Mouse (Mus musculus): ENCODE data around the gene Pea15a. TPM values are rescaled to one million over a fixed set of nuclear protein-coding genes. Genes with fewer than 3 reads are reported as not detected.

The Pea15a gene
- total and polyA plus RNA-seq, 2 experiments from 2014 or later, result 311 to 501 TPM

DNA sequence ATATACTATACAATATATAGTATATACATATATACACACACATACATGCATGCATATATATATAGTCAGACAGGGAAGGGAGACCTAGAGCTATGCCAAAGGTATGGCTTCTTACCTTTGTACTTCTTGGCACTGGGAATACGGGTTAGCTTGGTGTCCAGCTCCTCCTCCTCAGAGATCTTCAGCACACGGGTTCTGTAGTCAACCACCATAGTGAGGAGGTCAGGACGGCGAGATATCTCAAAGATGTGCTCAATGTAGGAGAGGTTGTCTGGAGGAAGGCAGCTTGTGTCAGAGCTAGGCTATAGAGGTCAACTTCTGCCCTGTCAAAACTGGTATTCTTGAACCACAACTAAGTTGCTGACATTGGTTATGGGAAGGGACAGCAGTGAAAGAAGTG lies 7.6 kb downstream of the Pea15a start:
- ATAC-seq (ENCODE audit: low FRiP score), result no peak
- 89% methylated on average over 4 of the region's 4 CpGs for WGBS

GRCm38 (mm10) chr1:172198316-172198715 lies 8.3 kb downstream of the Pea15a start:
- ATAC-seq (ENCODE audit: low FRiP score), result no peak
- Histone ChIP-seq H3K36me3 (ENCODE audit: insufficient read depth, low read length) (peaks cover 48% of the 10 kb centered on the region), H3K27ac (ENCODE audit: low read depth, low read length) (no peak overlapping the region), H3K9ac (replicated peaks; ENCODE audit: low read length, poor library complexity, severe bottlenecking) (no peak overlapping the region), H3K27me3 (ENCODE audit: insufficient read depth, low read length) (no peaks in the 10 kb centered on the region), H3K4me3 (ENCODE audit: low read depth, low read length) (no peak overlapping the region), H3K9me3 (ENCODE audit: low read length) (no peaks in the 10 kb centered on the region), H3K4me2 (ENCODE audit: low read depth, low read length, poor library complexity, severe bottlenecking) (no peak overlapping the region), H3K4me1 (ENCODE audit: insufficient read depth, low read length) (peaks cover 29% of the 10 kb centered on the region)
- WGBS, result 85% methylated on average over 8 of the region's 8 CpGs
- TF ChIP-seq CTCF (IDR thresholded peaks at IDR 0.05), result no peak
- DNase-seq (ENCODE audit: low spot score), result no peak

More for the DNA sequence above, 7.6 kb downstream of the Pea15a start:
- Histone ChIP-seq H3K9me3 (ENCODE audit: low read length) (no peaks in the 10 kb centered on the region), H3K4me1 (ENCODE audit: insufficient read depth, low read length) (peaks cover 34% of the 10 kb centered on the region), H3K4me3 (ENCODE audit: low read depth, low read length) (no peak overlapping the region), H3K27me3 (ENCODE audit: insufficient read depth, low read length) (no peaks in the 10 kb centered on the region), H3K27ac (ENCODE audit: low read depth, low read length) (no peak overlapping the region), H3K36me3 (ENCODE audit: insufficient read depth, low read length) (peaks cover 42% of the 10 kb centered on the region), H3K9ac (replicated peaks; ENCODE audit: low read length, poor library complexity, severe bottlenecking) (no peak overlapping the region), H3K4me2 (ENCODE audit: low read depth, low read length, poor library complexity, severe bottlenecking) (no peak overlapping the region)
- no peak for TF ChIP-seq CTCF (IDR thresholded peaks at IDR 0.05)
- no peak for DNase-seq (ENCODE audit: low spot score)

DNA sequence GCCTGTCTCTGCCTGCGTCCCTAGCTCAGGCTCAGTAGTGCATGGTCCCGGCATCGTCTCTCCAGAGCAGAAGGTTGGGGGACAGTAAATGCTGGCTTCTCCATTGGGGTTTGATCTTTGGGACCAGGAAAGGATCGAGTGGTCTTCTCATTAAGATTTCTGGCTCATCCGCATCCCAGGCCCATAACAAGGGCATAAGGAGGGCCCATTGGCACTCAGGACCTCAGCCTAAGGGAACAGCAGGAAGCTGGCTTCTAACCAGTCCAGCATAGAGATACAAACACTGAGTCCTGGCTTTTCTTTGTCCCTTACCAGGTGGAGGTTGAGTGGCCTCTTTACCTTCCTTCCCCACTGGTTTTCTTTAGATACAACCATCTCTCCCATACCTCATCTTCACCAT lies 8.8 kb downstream of the Pea15a start:
- ATAC-seq (ENCODE audit: low FRiP score) (no peak), DNase-seq (ENCODE audit: low spot score) (no peak)
- peaks cover 48% of the 10 kb centered on the region for H3K36me3 ChIP-seq (ENCODE audit: insufficient read depth, low read length)
- H3K4me2 ChIP-seq (ENCODE audit: low read depth, low read length, poor library complexity, severe bottlenecking), result no peak overlapping the region
- no peak overlapping the region for H3K4me3 ChIP-seq (ENCODE audit: low read depth, low read length)
- WGBS, result 72% methylated on average over 5 of the region's 5 CpGs
- H3K4me1 ChIP-seq (ENCODE audit: insufficient read depth, low read length), result peaks cover 24% of the 10 kb centered on the region
- no peak for TF ChIP-seq CTCF (IDR thresholded peaks at IDR 0.05)
- no peaks in the 10 kb centered on the region for H3K27me3 ChIP-seq (ENCODE audit: insufficient read depth, low read length)
- no peak overlapping the region for H3K9ac ChIP-seq (replicated peaks; ENCODE audit: low read length, poor library complexity, severe bottlenecking)
- H3K9me3 ChIP-seq (ENCODE audit: low read length), result no peaks in the 10 kb centered on the region
- H3K27ac ChIP-seq (ENCODE audit: low read depth, low read length), result no peak overlapping the region

DNA sequence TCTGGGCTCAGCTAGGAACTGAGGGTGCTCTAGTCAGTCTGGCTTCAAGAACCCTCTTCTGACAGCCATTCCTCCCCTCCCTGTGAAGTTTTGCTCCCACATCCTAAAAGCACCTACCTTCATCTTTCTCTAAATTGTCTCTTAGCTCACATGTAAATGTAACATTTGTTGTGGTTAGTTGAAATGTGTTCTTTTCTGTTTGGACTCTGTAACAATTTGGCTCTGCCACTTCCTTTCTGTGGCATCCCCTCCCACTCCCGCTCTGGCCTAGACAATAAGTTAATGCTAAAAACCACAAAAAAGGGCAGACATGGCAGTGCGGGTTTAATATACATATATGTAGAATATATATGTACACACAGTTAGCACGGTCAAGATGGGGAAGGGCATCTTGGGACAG lies 9.5 kb downstream of the Pea15a start:
- Histone ChIP-seq H3K4me3 (ENCODE audit: low read depth, low read length) (no peak overlapping the region), H3K27me3 (ENCODE audit: insufficient read depth, low read length) (no peaks in the 10 kb centered on the region), H3K4me1 (ENCODE audit: insufficient read depth, low read length) (peaks cover 17% of the 10 kb centered on the region), H3K9me3 (ENCODE audit: low read length) (no peaks in the 10 kb centered on the region), H3K4me2 (ENCODE audit: low read depth, low read length, poor library complexity, severe bottlenecking) (no peak overlapping the region), H3K36me3 (ENCODE audit: insufficient read depth, low read length) (peaks cover 53% of the 10 kb centered on the region), H3K9ac (replicated peaks; ENCODE audit: low read length, poor library complexity, severe bottlenecking) (no peak overlapping the region), H3K27ac (ENCODE audit: low read depth, low read length) (no peak overlapping the region)
- 85% methylated on average over 3 of the region's 3 CpGs for WGBS
- ATAC-seq (ENCODE audit: low FRiP score) (no peak), DNase-seq (ENCODE audit: low spot score) (no peak)
- TF ChIP-seq CTCF (IDR thresholded peaks at IDR 0.05), result no peak

DNA sequence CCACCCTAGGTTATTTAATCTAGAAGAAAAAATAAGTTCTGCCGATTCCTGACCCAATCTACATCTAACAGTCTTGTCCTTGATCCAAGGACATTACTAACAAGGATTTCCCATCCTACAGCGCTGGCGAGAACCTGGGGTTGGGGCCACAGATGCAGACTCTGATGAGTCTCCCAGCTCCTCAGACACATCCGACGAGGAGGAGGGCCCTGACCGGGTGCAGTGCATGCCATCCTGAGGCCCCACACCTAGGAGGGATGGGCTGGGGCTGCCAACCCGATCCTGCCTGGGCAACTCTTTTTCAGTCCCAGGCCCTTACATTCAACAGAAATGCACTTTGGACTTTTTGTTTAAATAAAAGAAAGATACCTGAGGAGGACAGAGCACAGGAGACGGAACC lies 12.2 kb downstream of the Pea15a start:
- DNase-seq (ENCODE audit: low spot score) (no peak), ATAC-seq (ENCODE audit: low FRiP score) (no peak)
- Histone ChIP-seq H3K9ac (replicated peaks; ENCODE audit: low read length, poor library complexity, severe bottlenecking) (no peak overlapping the region), H3K9me3 (ENCODE audit: low read length) (no peaks in the 10 kb centered on the region), H3K4me3 (ENCODE audit: low read depth, low read length) (no peak overlapping the region), H3K36me3 (ENCODE audit: insufficient read depth, low read length) (peaks cover 55% of the 10 kb centered on the region), H3K27ac (ENCODE audit: low read depth, low read length) (no peak overlapping the region), H3K4me1 (ENCODE audit: insufficient read depth, low read length) (no peaks in the 10 kb centered on the region), H3K4me2 (ENCODE audit: low read depth, low read length, poor library complexity, severe bottlenecking) (no peak overlapping the region), H3K27me3 (ENCODE audit: insufficient read depth, low read length) (no peaks in the 10 kb centered on the region)
- WGBS, result 76% methylated on average over 8 of the region's 8 CpGs
- TF ChIP-seq CTCF (IDR thresholded peaks at IDR 0.05), result no peak

DNA sequence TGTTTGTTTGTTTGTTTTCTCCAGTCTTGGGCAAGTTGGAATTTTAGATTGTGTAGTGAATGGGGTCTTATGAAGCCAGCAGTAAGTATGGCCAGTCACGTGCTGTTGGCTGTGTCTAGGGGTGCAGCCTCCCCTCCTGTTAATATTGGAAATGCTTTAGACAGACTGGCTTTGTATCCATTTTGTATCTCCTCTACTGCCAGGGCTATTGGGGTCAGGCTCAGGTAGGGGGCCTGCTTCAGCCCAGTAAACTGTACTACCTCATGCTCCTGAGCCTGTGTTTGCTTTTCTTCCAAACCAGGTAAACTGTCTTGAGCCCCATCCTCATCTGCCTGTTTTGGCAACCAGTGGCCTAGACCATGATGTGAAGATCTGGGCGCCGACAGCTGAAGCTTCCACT lies 14.4 kb downstream of the Pea15a start:
- Histone ChIP-seq H3K4me2 (ENCODE audit: low read depth, low read length, poor library complexity, severe bottlenecking) (no peak overlapping the region), H3K9ac (replicated peaks; ENCODE audit: low read length, poor library complexity, severe bottlenecking) (no peak overlapping the region), H3K27ac (ENCODE audit: low read depth, low read length) (no peak overlapping the region), H3K27me3 (ENCODE audit: insufficient read depth, low read length) (no peaks in the 10 kb centered on the region), H3K4me3 (ENCODE audit: low read depth, low read length) (no peak overlapping the region), H3K9me3 (ENCODE audit: low read length) (no peaks in the 10 kb centered on the region), H3K36me3 (ENCODE audit: insufficient read depth, low read length) (peaks cover 50% of the 10 kb centered on the region), H3K4me1 (ENCODE audit: insufficient read depth, low read length) (no peaks in the 10 kb centered on the region)
- 96% methylated on average over 3 of the region's 3 CpGs for WGBS
- ATAC-seq (ENCODE audit: low FRiP score) (no peak), DNase-seq (ENCODE audit: low spot score) (no peak)
- no peak for TF ChIP-seq CTCF (IDR thresholded peaks at IDR 0.05)

All from midbrain, postnatal 0 days (tissue).